Comparison of ENCODE assay signal across 8 mouse cellular contexts in the genomic region with DNA sequence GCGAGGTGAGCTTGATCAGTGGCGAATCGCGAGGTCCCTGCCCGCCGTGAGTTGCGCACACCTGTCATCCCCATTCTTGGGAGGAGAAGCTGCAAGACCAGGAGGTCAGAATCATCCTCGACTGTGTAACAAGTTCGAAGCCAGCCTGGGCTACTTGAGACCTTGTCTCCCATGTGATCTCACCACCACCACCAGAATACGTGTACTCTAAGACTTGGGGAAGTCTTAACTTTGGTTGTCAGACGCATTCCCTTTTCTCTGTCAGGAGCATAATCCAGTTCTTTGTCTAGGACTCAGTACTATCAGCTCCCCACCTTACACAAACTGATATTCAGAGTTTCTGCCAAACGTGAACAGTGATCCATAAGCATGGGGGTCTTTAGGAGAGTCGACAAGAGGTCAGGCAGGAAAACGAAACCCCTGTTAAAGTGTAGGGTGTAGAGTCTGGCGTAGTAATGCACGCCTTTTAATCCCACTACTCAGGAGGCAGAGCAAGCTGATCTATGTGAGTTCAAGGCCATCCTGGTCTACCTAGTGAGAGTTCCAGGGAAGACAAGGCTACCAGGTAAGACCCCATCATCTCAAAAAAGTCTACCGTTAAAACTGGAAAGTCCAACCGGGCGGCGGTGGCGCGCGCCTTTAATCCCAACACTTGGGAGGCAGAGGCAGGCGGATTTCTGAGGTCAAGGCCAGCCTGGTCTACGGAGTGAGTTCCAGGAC. TPM values are rescaled to one million over a fixed set of nuclear protein-coding genes. Genes with fewer than 3 reads are reported as not detected.
A peak's percentile ranks its signal among the peaks of the same experiment; 100 is the strongest.
DNase-seq lines count a peak whose midpoint lies in the region; ATAC-seq and TF ChIP-seq lines count a peak whose summit lies in the region.

No protein-coding gene starts in this region.

- H3K4me2 ChIP-seq in forebrain, embryonic 11.5 days (ENCODE audit: low read depth, low read length, severe bottlenecking): peak overlapping the region; percentile 79
- peak overlapping the region; percentile 74 for H3K4me2 ChIP-seq in limb, embryonic 11.5 days (ENCODE audit: low read depth, severe bottlenecking)

- H3K4me1 ChIP-seq in megakaryocyte, embryonic 14.5 days: peaks cover 66% of the 10 kb centered on the region
- peaks cover 11% of the 10 kb centered on the region for H3K4me1 ChIP-seq in forebrain, embryonic 11.5 days (replicated peaks; ENCODE audit: control insufficient read depth, insufficient read depth, low read length)
- peaks cover 8% of the 10 kb centered on the region for H3K4me1 ChIP-seq in limb, embryonic 11.5 days (ENCODE audit: control insufficient read depth, insufficient read depth, low read length)
- H3K4me1 ChIP-seq in small intestine, adult 2 months (ENCODE audit: control insufficient read depth, insufficient read depth, insufficient read length, low read length): peaks cover 7% of the 10 kb centered on the region

- H3K36me3 ChIP-seq in megakaryocyte, embryonic 14.5 days (replicated peaks; ENCODE audit: low read length): peaks cover 34% of the 10 kb centered on the region
- peaks cover 3% of the 10 kb centered on the region; the same call in 1 of the 2 replicates for H3K36me3 ChIP-seq in forebrain, embryonic 11.5 days (ENCODE audit: control insufficient read depth, insufficient read depth, low read length)
- peaks cover 14% of the 10 kb centered on the region for H3K36me3 ChIP-seq in limb, embryonic 11.5 days (ENCODE audit: control insufficient read depth, insufficient read depth, low read length)
- peaks cover 14% of the 10 kb centered on the region for H3K36me3 ChIP-seq in small intestine, adult 2 months (ENCODE audit: control insufficient read depth, insufficient read depth, low read length)

- peak overlapping the region; percentile 93; the same call in 1 of the 2 replicates for H3K27ac ChIP-seq in forebrain, embryonic 11.5 days (ENCODE audit: low read depth, low read length)
- H3K27ac ChIP-seq in limb, embryonic 11.5 days (replicated peaks; ENCODE audit: low read depth, low read length): peak overlapping the region; percentile 38; the same call in 1 of the 2 replicates
- H3K27ac ChIP-seq in small intestine, adult 2 months (ENCODE audit: insufficient read depth, low read depth, low read length): no peak overlapping the region

- H3K27me3 ChIP-seq in megakaryocyte, embryonic 14.5 days (replicated peaks): no peaks in the 10 kb centered on the region
- no peaks in the 10 kb centered on the region for H3K27me3 ChIP-seq in forebrain, embryonic 11.5 days (ENCODE audit: control insufficient read depth, insufficient read depth, low read length)
- no peaks in the 10 kb centered on the region for H3K27me3 ChIP-seq in limb, embryonic 11.5 days (ENCODE audit: control insufficient read depth, insufficient read depth, low read length)
- H3K27me3 ChIP-seq in small intestine, adult 2 months (ENCODE audit: control insufficient read depth, insufficient read depth, low read length): no peaks in the 10 kb centered on the region

- peak overlapping the region; percentile 84 for H3K9ac ChIP-seq in forebrain, embryonic 11.5 days (ENCODE audit: low read length)
- H3K9ac ChIP-seq in limb, embryonic 11.5 days (ENCODE audit: low read length): peak overlapping the region; percentile 89

- TF ChIP-seq CTCF in small intestine, adult 2 months (IDR thresholded peaks at IDR 0.05; ENCODE audit: extremely low read depth, insufficient read length, insufficient replicate concordance, low read depth, low read length): no peak

- H3K4me3 ChIP-seq in megakaryocyte, embryonic 14.5 days (replicated peaks): peak overlapping the region; percentile 99
- H3K4me3 ChIP-seq in forebrain, embryonic 11.5 days (ENCODE audit: low read depth, low read length): peak overlapping the region; percentile 74
- peak overlapping the region; percentile 90 for H3K4me3 ChIP-seq in limb, embryonic 11.5 days (ENCODE audit: low read depth, low read length)
- peak overlapping the region; percentile 75 for H3K4me3 ChIP-seq in small intestine, adult 2 months (ENCODE audit: low read depth, low read length)

- ATAC-seq in megakaryocyte, adult 5-6 weeks (ENCODE audit: poor library complexity, severe bottlenecking): no peak
- no peak for ATAC-seq in forebrain, embryonic 11.5 days (replicated peaks; ENCODE audit: low FRiP score)
- ATAC-seq in limb, embryonic 11.5 days (ENCODE audit: insufficient number of reproducible peaks, low FRiP score, low TSS enrichment, low read depth): no peak

- DNase-seq in forebrain, embryonic 11.5 days (ENCODE audit: low spot score): no peak
- no peak for DNase-seq in limb, embryonic 11.5 days (ENCODE audit: low spot score)
- DNase-seq in adrenal gland, postnatal 36 days: no peak
- no peak for DNase-seq in lung, adult 18-20 months
- DNase-seq in kidney, adult 9 months: no peak

- no peak for TF ChIP-seq POLR2A in small intestine, adult 2 months (IDR thresholded peaks at IDR 0.05; ENCODE audit: low read depth, low read length)

- H3K9me3 ChIP-seq in megakaryocyte, embryonic 14.5 days: no peaks in the 10 kb centered on the region
- H3K9me3 ChIP-seq in forebrain, embryonic 11.5 days (ENCODE audit: control insufficient read depth, low read length): no peaks in the 10 kb centered on the region
- H3K9me3 ChIP-seq in limb, embryonic 11.5 days (ENCODE audit: control insufficient read depth, low read length): no peaks in the 10 kb centered on the region

- WGBS in forebrain, embryonic 11.5 days: 44% methylated on average over 25 of the region's 25 CpGs
- WGBS in limb, embryonic 11.5 days: 44% methylated on average over 25 of the region's 25 CpGs
- WGBS in small intestine, adult 2 months: 39% methylated on average over 25 of the region's 25 CpGs

RNA-seq across cellular contexts. Expression of gene D11Wsu47e, which starts 0.7 kb away (rescaled TPM):
- polyA plus RNA-seq in megakaryocyte, embryonic 14.5 days (2012; ENCODE audit: insufficient read depth, low replicate concordance): 5.2 TPM in 1 of 2 replicates, not detected in the other
- total RNA-seq in megakaryocyte, adult 5-6 weeks (2015): 3.2 and 5.4 TPM in 2 replicates
- total RNA-seq in megakaryocyte, adult 5-6 weeks (2017): 10.3 and 13.1 TPM in 2 replicates
- 26.5 and 27.4 TPM in 2 replicates for polyA plus RNA-seq in forebrain, embryonic 11.5 days (2014; fragmentation: Nextera tagmentation; extraction: Ambion mirVana)
- polyA plus RNA-seq in limb, embryonic 11.5 days (2014; fragmentation: Nextera tagmentation; extraction: Ambion mirVana): 24.0 and 26.1 TPM in 2 replicates
- 2.6 and 3.1 TPM in 2 replicates for polyA plus RNA-seq in small intestine, adult 2 months (2012; rRNA removed)
- total RNA-seq in adrenal gland, postnatal 36 days (2021): 10 to 100 TPM; 13.4 to 18.7 TPM

RNA-seq across cellular contexts. Expression of gene Fam104a, which starts 0.9 kb away (rescaled TPM):
- polyA plus RNA-seq in megakaryocyte, embryonic 14.5 days (2012; ENCODE audit: insufficient read depth, low replicate concordance): 129 and 266 TPM in 2 replicates
- 15.5 and 16.1 TPM in 2 replicates for total RNA-seq in megakaryocyte, adult 5-6 weeks (2015)
- 11.2 and 19.6 TPM in 2 replicates for total RNA-seq in megakaryocyte, adult 5-6 weeks (2017)
- 57.4 and 60.3 TPM in 2 replicates for polyA plus RNA-seq in forebrain, embryonic 11.5 days (2014; fragmentation: Nextera tagmentation; extraction: Ambion mirVana)
- polyA plus RNA-seq in limb, embryonic 11.5 days (2014; fragmentation: Nextera tagmentation; extraction: Ambion mirVana): 53.0 and 54.2 TPM in 2 replicates
- polyA plus RNA-seq in small intestine, adult 2 months (2012; rRNA removed): 19.1 and 33.4 TPM in 2 replicates
- 10 to 100 TPM; 32.0 to 39.7 TPM for total RNA-seq in adrenal gland, postnatal 36 days (2021)

RNA-seq across cellular contexts. Expression of gene Cpsf4l, which starts 24.9 kb away (rescaled TPM):
- not detected in 2 replicates for polyA plus RNA-seq in megakaryocyte, embryonic 14.5 days (2012; ENCODE audit: insufficient read depth, low replicate concordance)
- total RNA-seq in megakaryocyte, adult 5-6 weeks (2015): not detected in 2 replicates
- not detected in 2 replicates for total RNA-seq in megakaryocyte, adult 5-6 weeks (2017)
- 0.33 and 0.47 TPM in 2 replicates for polyA plus RNA-seq in forebrain, embryonic 11.5 days (2014; fragmentation: Nextera tagmentation; extraction: Ambion mirVana)
- polyA plus RNA-seq in limb, embryonic 11.5 days (2014; fragmentation: Nextera tagmentation; extraction: Ambion mirVana): 0.51 and 0.54 TPM in 2 replicates
- polyA plus RNA-seq in small intestine, adult 2 months (2012; rRNA removed): not detected in 2 replicates
- under 1 TPM; 0.23 to 0.76 TPM for total RNA-seq in adrenal gland, postnatal 36 days (2021)

RNA-seq across cellular contexts. Expression of gene Slc39a11, which starts 35.0 kb away (rescaled TPM):
- 20.6 and 67.1 TPM in 2 replicates for polyA plus RNA-seq in megakaryocyte, embryonic 14.5 days (2012; ENCODE audit: insufficient read depth, low replicate concordance)
- total RNA-seq in megakaryocyte, adult 5-6 weeks (2015): 11.2 and 13.1 TPM in 2 replicates
- total RNA-seq in megakaryocyte, adult 5-6 weeks (2017): 11.3 and 11.4 TPM in 2 replicates
- polyA plus RNA-seq in forebrain, embryonic 11.5 days (2014; fragmentation: Nextera tagmentation; extraction: Ambion mirVana): 18.4 and 20.6 TPM in 2 replicates
- polyA plus RNA-seq in limb, embryonic 11.5 days (2014; fragmentation: Nextera tagmentation; extraction: Ambion mirVana): 12.2 and 14.9 TPM in 2 replicates
- polyA plus RNA-seq in small intestine, adult 2 months (2012; rRNA removed): 30.5 and 32.4 TPM in 2 replicates
- total RNA-seq in adrenal gland, postnatal 36 days (2021): 10 to 100 TPM; 27.4 to 27.7 TPM

RNA-seq across cellular contexts. Expression of gene Cog1, which starts 35.9 kb away (rescaled TPM):
- 28.4 and 32.8 TPM in 2 replicates for polyA plus RNA-seq in megakaryocyte, embryonic 14.5 days (2012; ENCODE audit: insufficient read depth, low replicate concordance)
- 25.0 and 31.2 TPM in 2 replicates for total RNA-seq in megakaryocyte, adult 5-6 weeks (2015)
- 15.3 and 22.4 TPM in 2 replicates for total RNA-seq in megakaryocyte, adult 5-6 weeks (2017)
- polyA plus RNA-seq in forebrain, embryonic 11.5 days (2014; fragmentation: Nextera tagmentation; extraction: Ambion mirVana): 36.2 and 39.4 TPM in 2 replicates
- 29.3 and 30.6 TPM in 2 replicates for polyA plus RNA-seq in limb, embryonic 11.5 days (2014; fragmentation: Nextera tagmentation; extraction: Ambion mirVana)
- polyA plus RNA-seq in small intestine, adult 2 months (2012; rRNA removed): 30.2 and 50.2 TPM in 2 replicates
- total RNA-seq in adrenal gland, postnatal 36 days (2021): 10 to 100 TPM; 35.4 to 39.5 TPM
